Mouse (Mus musculus) E14TG2a.4 (cell line): ENCODE measurements around the gene Tepsin.

Source experiments
- CTCF ChIP-seq: conservative IDR thresholded peaks from 2 replicates; pipeline ENCODE4 v1.5.1; 2014; ENCODE audit warnings: low read length
- NANOG ChIP-seq: IDR thresholded peaks from 2 replicates; pipeline ENCODE4 v1.6.1; 2014; ENCODE audit warnings: borderline replicate concordance, low read length, mixed read lengths
- POU5F1 ChIP-seq: IDR thresholded peaks from 2 replicates; pipeline ENCODE4 v1.6.1; 2014; ENCODE audit warnings: low read length, borderline replicate concordance

DNA sequence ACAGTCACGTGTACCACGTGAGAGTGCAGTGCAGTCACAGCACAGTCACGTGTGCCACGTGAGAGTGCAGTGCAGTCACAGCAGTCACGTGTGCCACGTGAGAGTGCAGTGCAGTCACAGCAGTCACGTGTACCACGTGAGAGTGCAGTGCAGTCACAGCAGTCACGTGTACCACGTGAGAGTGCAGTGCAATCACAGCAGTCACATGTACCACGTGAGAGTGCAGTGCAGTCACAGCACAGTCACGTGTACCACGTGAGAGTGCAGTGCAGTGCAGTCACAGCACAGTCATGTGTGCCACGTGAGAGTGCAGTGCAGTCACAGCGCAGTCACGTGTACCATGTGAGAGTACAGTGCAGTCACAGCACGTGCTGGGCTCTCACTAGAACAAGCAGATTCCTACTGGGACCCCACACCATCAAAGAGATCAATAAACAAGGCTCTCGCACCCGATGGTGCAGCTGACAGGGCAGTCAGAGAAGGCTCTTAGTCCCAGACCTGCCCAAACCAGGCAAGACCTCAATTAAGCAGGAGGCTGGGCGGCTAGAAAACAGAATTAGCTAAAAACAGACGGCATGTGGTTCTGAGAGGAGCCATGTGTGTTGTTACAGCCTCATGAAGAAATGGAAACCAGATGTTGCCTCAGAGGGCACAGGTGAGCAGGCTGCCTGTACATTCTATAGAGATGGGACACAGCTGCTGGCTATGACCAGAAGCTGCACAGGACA, 16.1 kb upstream of the Tepsin start:
- TF ChIP-seq CTCF: no peak
- TF ChIP-seq NANOG: no peak
- no peak for TF ChIP-seq POU5F1
